Mouse (Mus musculus) CH12.LX (cell line): ENCODE data around the gene Ubl4b. TPM values are rescaled to one million over a fixed set of nuclear protein-coding genes. Genes with fewer than 3 reads are reported as not detected.

Experiments used
- DNase-seq: peaks from one replicate; pipeline ENCODE4 v3.0.0-alpha.2; 2013; ENCODE audit errors: extremely low read depth
- H3K27ac ChIP-seq: 2 replicates; pipeline ENCODE4 v1.5.1; 2012; ENCODE audit warnings: low read depth, mild to moderate bottlenecking, control low read depth, moderate library complexity; ENCODE audit not compliant: insufficient read depth
- H3K27me3 ChIP-seq: replicated peaks from 2 replicates; pipeline ENCODE3; 2012; ENCODE audit warnings: inconsistent platforms
- H3K36me3 ChIP-seq, 2 experiments: replicated peaks in 1 of 2; 2 replicates each; pipeline versions ENCODE3 to v1.6.1; 2012; ENCODE audit warnings: inconsistent platforms in 1 of 2, low read length in 1 of 2, mild to moderate bottlenecking in 1 of 2, mixed read lengths in 1 of 2, moderate library complexity in 1 of 2; ENCODE audit not compliant: control insufficient read depth in 1 of 2, insufficient read depth in 1 of 2
- H3K4me1 ChIP-seq, 2 experiments: 2 replicates each; pipeline ENCODE4 v1.6.1; 2012; ENCODE audit warnings: inconsistent platforms in 1 of 2, moderate library complexity in 1 of 2; ENCODE audit not compliant: insufficient read depth in 2 of 2, control insufficient read depth in 1 of 2
- H3K4me2 ChIP-seq: 2 replicates; pipeline ENCODE4 v1.6.1; 2012; ENCODE audit warnings: low read depth, mild to moderate bottlenecking, control low read depth; ENCODE audit not compliant: poor library complexity, insufficient read depth, severe bottlenecking
- H3K4me3 ChIP-seq, 3 experiments: fragments of 150-350 bp in 1 of 3; sonication (generic) in 1 of 3; replicated peaks in 1 of 3; 2 replicates each; pipeline versions ENCODE3 to v1.5.1; 2011 to 2012; ENCODE audit warnings: low read depth in 2 of 3, low read length in 2 of 3, mild to moderate bottlenecking in 2 of 3, moderate library complexity in 2 of 3, control low read depth in 1 of 3, improper control_type of control experiment in 1 of 3, inconsistent platforms in 1 of 3, mixed read lengths in 1 of 3; ENCODE audit not compliant: poor library complexity in 1 of 3
- H3K79me2 ChIP-seq: replicated peaks from 2 replicates; pipeline ENCODE4 v1.6.1; 2012; ENCODE audit warnings: mild to moderate bottlenecking, moderate library complexity; ENCODE audit not compliant: control insufficient read depth, poor library complexity, insufficient read depth, severe bottlenecking; ENCODE audit errors: extremely low read depth
- H3K9ac ChIP-seq: 2 replicates; pipeline ENCODE4 v1.6.1; 2012; ENCODE audit warnings: low read depth, mild to moderate bottlenecking, control low read depth, moderate library complexity; ENCODE audit not compliant: insufficient read depth
- H3K9me3 ChIP-seq: replicated peaks from 2 replicates; pipeline ENCODE3; 2012; ENCODE audit warnings: low read length, inconsistent platforms, mixed read lengths
- BHLHE40 ChIP-seq: IDR thresholded peaks from 2 replicates; pipeline ENCODE4 v1.6.1; 2011; ENCODE audit warnings: mild to moderate bottlenecking, low read depth, low read length, improper control_type of control experiment
- CHD2 ChIP-seq: IDR thresholded peaks from 2 replicates; pipeline ENCODE4 v1.6.1; 2011; ENCODE audit warnings: low read length, improper control_type of control experiment
- E2F4 ChIP-seq: IDR thresholded peaks from 2 replicates; pipeline ENCODE4 v1.6.1; 2011; ENCODE audit warnings: low read depth, low read length, improper control_type of control experiment; ENCODE audit not compliant: insufficient replicate concordance
- EP300 ChIP-seq: IDR thresholded peaks from 2 replicates; pipeline ENCODE4 v1.6.1; 2011; ENCODE audit warnings: low read length, improper control_type of control experiment
- ETS1 ChIP-seq: conservative IDR thresholded peaks from 2 replicates; pipeline ENCODE4 v1.6.1; 2012; ENCODE audit warnings: low read depth, mild to moderate bottlenecking, inconsistent platforms, low read length, improper control_type of control experiment, moderate library complexity
- GABPA ChIP-seq: IDR thresholded peaks from 2 replicates; pipeline ENCODE4 v1.6.1; 2012; ENCODE audit warnings: low read depth, low read length, improper control_type of control experiment, inconsistent platforms; ENCODE audit not compliant: insufficient replicate concordance
- HCFC1 ChIP-seq: IDR thresholded peaks from 2 replicates; pipeline ENCODE4 v1.6.1; 2012; ENCODE audit warnings: low read depth, mild to moderate bottlenecking, inconsistent platforms, low read length, improper control_type of control experiment
- JUN ChIP-seq: IDR thresholded peaks from 2 replicates; pipeline ENCODE4 v1.6.1; 2011; ENCODE audit warnings: low read depth, mild to moderate bottlenecking, low read length, improper control_type of control experiment, moderate library complexity; ENCODE audit not compliant: insufficient read depth
- JUND ChIP-seq: conservative IDR thresholded peaks from 2 replicates; pipeline ENCODE4 v1.6.1; 2011; ENCODE audit warnings: low read depth, low read length, improper control_type of control experiment
- MAX ChIP-seq: IDR thresholded peaks from 2 replicates; pipeline ENCODE4 v1.6.1; 2011; ENCODE audit warnings: low read length, improper control_type of control experiment
- MAZ ChIP-seq: IDR thresholded peaks from 2 replicates; pipeline ENCODE4 v1.6.1; 2012; ENCODE audit warnings: low read depth, mild to moderate bottlenecking, inconsistent platforms, low read length, improper control_type of control experiment, moderate library complexity
- MEF2A ChIP-seq: IDR thresholded peaks from 2 replicates; pipeline ENCODE4 v1.6.1; 2014; ENCODE audit warnings: low read depth, mild to moderate bottlenecking, inconsistent platforms, low read length, improper control_type of control experiment, borderline replicate concordance
- MXI1 ChIP-seq: IDR thresholded peaks from 2 replicates; pipeline ENCODE4 v1.6.1; 2011; ENCODE audit warnings: mild to moderate bottlenecking, low read depth, low read length, improper control_type of control experiment
- MYC ChIP-seq: IDR thresholded peaks from 2 replicates; pipeline ENCODE4 v1.6.1; 2011; ENCODE audit warnings: low read depth, mild to moderate bottlenecking, improper control_type of control experiment, low read length
- NRF1 ChIP-seq: IDR thresholded peaks from 2 replicates; pipeline ENCODE4 v1.6.1; 2014; ENCODE audit warnings: low read depth, mild to moderate bottlenecking, inconsistent platforms, low read length, improper control_type of control experiment, moderate library complexity
- POLR2AphosphoS2 ChIP-seq: IDR thresholded peaks from 2 replicates; pipeline ENCODE4 v1.6.1; 2011; ENCODE audit warnings: low read depth, low read length, improper control_type of control experiment
- RCOR1 ChIP-seq: conservative IDR thresholded peaks from 2 replicates; pipeline ENCODE4 v1.6.1; 2012; ENCODE audit warnings: low read depth, mild to moderate bottlenecking, inconsistent platforms, low read length, improper control_type of control experiment
- SIN3A ChIP-seq: IDR thresholded peaks from 2 replicates; pipeline ENCODE4 v1.6.1; 2012; ENCODE audit warnings: low read length, improper control_type of control experiment, inconsistent platforms
- TCF12 ChIP-seq: IDR thresholded peaks from 2 replicates; pipeline ENCODE4 v1.6.1; 2014; ENCODE audit warnings: low read depth, mild to moderate bottlenecking, inconsistent platforms, low read length, improper control_type of control experiment
- UBTF ChIP-seq: IDR thresholded peaks from 2 replicates; pipeline ENCODE4 v1.6.1; 2012; ENCODE audit warnings: low read depth, mild to moderate bottlenecking, inconsistent platforms, low read length, improper control_type of control experiment, moderate library complexity
- USF1 ChIP-seq: IDR thresholded peaks from 2 replicates; pipeline ENCODE4 v1.6.1; 2014; ENCODE audit warnings: low read depth, mild to moderate bottlenecking, inconsistent platforms, low read length, improper control_type of control experiment
- ZKSCAN1 ChIP-seq: IDR thresholded peaks from 2 replicates; pipeline ENCODE4 v1.6.1; 2012; ENCODE audit warnings: low read depth, inconsistent platforms, low read length, improper control_type of control experiment, borderline replicate concordance
- ZMIZ1 ChIP-seq: IDR thresholded peaks from 2 replicates; pipeline ENCODE4 v1.6.1; 2012; ENCODE audit warnings: low read depth, mild to moderate bottlenecking, inconsistent platforms, low read length, improper control_type of control experiment
- ZNF384 ChIP-seq: IDR thresholded peaks from 2 replicates; pipeline ENCODE4 v1.6.1; 2012; ENCODE audit warnings: low read depth, low read length, improper control_type of control experiment, inconsistent platforms
- dilution Hi-C: fragments of 300-500 bp; cut with MboI; formaldehyde crosslinking; loops from 2 replicates; pipeline ENCODE4 v1.14.3; 2020; ENCODE audit warnings: low sequenced_read_pairs; ENCODE audit not compliant: extremely low pct_unique_long_range_greater_than_20kb, extremely low pct_ligation_motif_present
- in situ Hi-C: fragments of 300-500 bp; cut with MboI; formaldehyde crosslinking; loops from 3 replicates; pipeline ENCODE4 v1.14.3; 2019; ENCODE audit warnings: low sequenced_read_pairs, low pct_ligation_motif_present, low pct_unique_long_range_greater_than_20kb, mixed read lengths
- polyA plus RNA-seq: library from polyadenylated mRNA; unstranded; fragments of >175 nt; gene quantifications from 2 replicates; pipeline ENCODE4 v1.2.1, GENCODE M21; 2012; ENCODE audit warnings: low read depth; ENCODE audit not compliant: insufficient read length
- total RNA-seq, 2 experiments: library from RNA; depleted of rRNA; stranded (reverse); fragments of 300-350 nt in 1 of 2; fragments of >200 nt in 1 of 2; gene quantifications; 2 replicates each; pipeline ENCODE4 v1.2.3; 2012 to 2014

Gene Ubl4b
- total and polyA plus RNA-seq, 3 experiments: not detected

DNA sequence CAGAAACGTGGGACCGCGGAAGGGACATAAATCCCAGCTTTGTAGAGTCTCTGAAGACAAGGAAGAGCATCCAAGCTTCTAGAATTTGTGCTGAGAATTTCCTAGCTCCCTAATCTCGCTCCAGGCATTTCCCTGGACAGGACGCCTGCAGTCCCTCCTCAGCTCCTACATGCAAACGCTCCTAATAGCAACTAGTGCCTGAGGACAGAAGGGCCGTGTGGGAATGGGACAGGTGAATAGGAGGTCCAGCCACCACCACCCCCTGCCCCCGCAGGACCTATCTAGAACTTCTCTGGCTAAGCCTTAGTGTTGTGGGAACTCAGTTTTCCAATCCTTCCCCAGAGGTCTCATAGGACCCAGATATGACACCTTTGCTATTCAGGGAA lies 17.4 kb downstream of the Ubl4b start:
- Histone ChIP-seq H3K4me1 (peaks cover 0 to 14% of the 10 kb centered on the region in 2 experiments; a peak in 2 of 4 replicates), H3K4me3 (no peak overlapping the region), H3K9me3 (peaks cover 3% of the 10 kb centered on the region), H3K27ac (no peak overlapping the region), H3K36me3 (no peaks in the 10 kb centered on the region), H3K4me2 (no peak overlapping the region), H3K27me3 (peaks cover 62% of the 10 kb centered on the region), H3K9ac (no peak overlapping the region), H3K79me2 (no peaks in the 10 kb centered on the region)
- no peak for DNase-seq
- dilution Hi-C loops: no loop called here
- TF ChIP-seq HCFC1: no peak
- no peak for TF ChIP-seq E2F4
- no peak for TF ChIP-seq JUN
- TF ChIP-seq USF1: no peak
- no peak for TF ChIP-seq CHD2
- no peak for TF ChIP-seq NRF1
- no peak for TF ChIP-seq SIN3A
- TF ChIP-seq RCOR1: no peak
- TF ChIP-seq MAZ: no peak
- no peak for TF ChIP-seq ZKSCAN1
- TF ChIP-seq TCF12: no peak
- TF ChIP-seq EP300: no peak
- no peak for TF ChIP-seq MXI1
- TF ChIP-seq ZNF384: no peak
- no peak for TF ChIP-seq ZMIZ1
- no peak for TF ChIP-seq UBTF
- TF ChIP-seq MEF2A: no peak
- in situ Hi-C loops: no loop called here

DNA sequence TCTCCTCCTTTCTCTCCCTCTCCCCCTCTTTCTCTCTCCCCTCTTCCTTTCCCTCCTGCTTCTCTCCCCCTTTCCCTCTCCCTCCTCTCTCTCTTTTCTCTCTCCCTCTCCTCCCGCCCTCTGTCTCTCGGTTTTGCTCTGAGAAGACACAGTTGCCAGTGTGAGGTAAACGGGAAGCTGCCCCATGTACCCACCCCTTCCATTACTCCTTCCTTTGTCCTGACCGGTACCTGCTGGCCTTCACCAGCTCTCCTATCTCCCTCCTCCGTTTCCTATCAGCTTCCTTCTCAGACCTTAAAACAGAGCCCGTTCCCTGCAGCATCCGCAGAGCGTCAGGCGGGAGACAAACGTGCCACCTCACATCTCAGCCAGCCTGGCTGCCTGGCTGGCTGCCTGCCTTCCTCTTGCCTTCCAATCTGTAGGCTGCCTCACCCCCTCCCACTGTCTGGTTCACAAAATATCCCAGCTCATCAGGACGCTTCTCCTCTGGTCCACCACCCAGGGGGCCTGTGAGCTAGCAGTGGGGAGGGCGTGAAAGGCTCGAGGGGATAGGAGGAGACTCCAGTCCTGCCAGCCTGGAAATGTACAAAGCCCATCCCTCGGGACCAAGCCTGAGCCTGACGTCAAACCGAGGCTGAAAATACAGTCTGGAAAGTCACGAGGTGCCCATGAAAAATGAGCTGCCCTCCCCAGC lies 17.9 kb downstream of the Ubl4b start:
- in situ Hi-C loops: no loop called here
- H3K4me3 ChIP-seq: no peak overlapping the region
- H3K36me3 ChIP-seq: no peaks in the 10 kb centered on the region
- no peak overlapping the region for H3K27ac ChIP-seq
- H3K4me1 ChIP-seq: peaks cover 0 to 14% of the 10 kb centered on the region in 2 experiments; a peak in 2 of 4 replicates
- H3K4me2 ChIP-seq: no peak overlapping the region
- dilution Hi-C loops: no loop called here
- H3K79me2 ChIP-seq: no peaks in the 10 kb centered on the region
- H3K9ac ChIP-seq: no peak overlapping the region
- TF ChIP-seq GABPA (no peak), JUND (no peak), POLR2AphosphoS2 (no peak), MAX (no peak), MYC (no peak), SIN3A (no peak), EP300 (no peak), MEF2A (no peak), E2F4 (no peak), ZKSCAN1 (no peak), CHD2 (no peak), UBTF (no peak), BHLHE40 (no peak), ETS1 (no peak)
- peaks cover 3% of the 10 kb centered on the region for H3K9me3 ChIP-seq
- peaks cover 62% of the 10 kb centered on the region for H3K27me3 ChIP-seq
- DNase-seq: no peak
